Mouse (Mus musculus): ENCODE results near the gene Gfra4.

DNA sequence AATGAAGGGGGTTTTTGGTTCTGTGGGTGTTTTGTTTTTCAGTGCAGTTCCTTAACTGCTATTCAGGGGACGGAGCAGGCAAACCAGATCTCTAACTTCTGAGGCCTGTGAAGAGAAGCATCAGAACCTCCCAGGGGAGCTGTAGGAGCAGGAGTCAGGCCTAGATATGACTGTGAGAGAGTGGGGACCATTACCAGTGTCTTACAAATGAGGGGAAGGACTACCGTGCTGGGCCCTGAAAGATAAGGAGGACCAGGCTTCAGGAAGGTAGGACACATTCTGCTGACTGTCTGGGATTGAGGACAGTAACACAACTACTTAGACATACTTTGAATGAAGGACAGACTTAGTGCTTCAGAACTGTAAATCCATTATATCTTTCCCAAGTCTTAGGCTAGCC is 33.8 kb downstream of the Gfra4 start:
- TF ChIP-seq POLR2A (IDR thresholded peaks at IDR 0.05; ENCODE audit: borderline replicate concordance, low read depth, low read length) (no peak), CTCF (IDR thresholded peaks at IDR 0.05; ENCODE audit: low read depth, low read length) (no peak)

Measured in bone marrow macrophage, adult 2 months (primary cell).